Mouse (Mus musculus) urinary bladder, adult 2 months (tissue): ENCODE measurements around the gene Nudt5. TPM values are rescaled to one million over a fixed set of nuclear protein-coding genes. Genes with fewer than 3 reads are reported as not detected.
A peak's percentile ranks its signal among the peaks of the same experiment; 100 is the strongest.
"Not testable (repeated sequence)": the region's sequence is repeated elsewhere in the genome, so short reads cannot be mapped to it uniquely, and the experiment has no call there.

Experiments used
- DNase-seq: peaks from one replicate; pipeline ENCODE4 v3.0.0; 2022; ENCODE audit warnings: low spot score
- polyA plus RNA-seq: library from polyadenylated mRNA; depleted of rRNA; stranded (reverse); fragments of >200 nt; gene quantifications from 2 replicates; pipeline ENCODE4 v1.2.3, GENCODE M21; 2012; rRNA removed

The Nudt5 gene
- polyA plus RNA-seq = 17.6 and 25.1 TPM in 2 replicates

DNA sequence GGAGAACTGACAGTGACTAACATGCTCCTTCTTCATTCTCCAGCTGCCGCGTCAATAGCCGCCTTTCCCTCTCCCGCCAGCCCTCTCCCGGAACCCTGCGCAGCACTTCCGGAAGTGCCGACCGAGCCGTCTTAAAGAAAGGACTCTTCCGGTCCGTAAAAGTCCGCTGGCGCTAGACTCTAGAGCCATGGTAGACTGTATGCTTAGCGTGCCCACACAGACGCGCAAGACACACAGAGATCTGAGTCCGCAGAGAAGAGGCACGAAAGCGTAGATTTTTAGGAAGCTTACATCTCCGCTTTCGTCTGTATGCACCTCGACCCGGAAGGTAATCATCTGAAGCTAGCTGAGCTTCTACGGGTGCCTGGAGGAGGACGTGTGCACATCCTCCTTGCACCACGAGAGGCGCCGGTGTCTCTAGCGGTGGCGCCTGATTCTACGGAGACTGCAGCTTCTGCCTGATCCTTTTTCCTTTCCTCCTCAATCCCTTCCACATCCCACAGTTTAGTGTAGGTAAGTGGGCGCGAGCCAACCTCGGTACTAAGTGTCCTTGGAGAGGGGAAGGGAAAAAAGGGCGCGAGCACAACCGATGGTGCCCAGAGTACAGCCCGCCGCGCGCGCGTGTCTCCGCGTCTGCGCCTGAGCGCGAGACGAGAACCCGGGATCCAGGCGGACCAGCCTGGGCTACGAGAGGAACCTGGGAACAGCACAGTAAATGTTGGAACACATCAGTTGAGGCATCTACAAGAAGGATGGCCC lies at the start of gene Nudt5, which contains the start of gene Cdc123:
Gene Nudt5, plus strand, starts transcription at position 147 of the 759 bp plus-strand sequence.
Gene Cdc123, minus strand, starts transcription at position 292 of the 759 bp plus-strand sequence.
- DNase-seq = peak; percentile 75

DNA sequence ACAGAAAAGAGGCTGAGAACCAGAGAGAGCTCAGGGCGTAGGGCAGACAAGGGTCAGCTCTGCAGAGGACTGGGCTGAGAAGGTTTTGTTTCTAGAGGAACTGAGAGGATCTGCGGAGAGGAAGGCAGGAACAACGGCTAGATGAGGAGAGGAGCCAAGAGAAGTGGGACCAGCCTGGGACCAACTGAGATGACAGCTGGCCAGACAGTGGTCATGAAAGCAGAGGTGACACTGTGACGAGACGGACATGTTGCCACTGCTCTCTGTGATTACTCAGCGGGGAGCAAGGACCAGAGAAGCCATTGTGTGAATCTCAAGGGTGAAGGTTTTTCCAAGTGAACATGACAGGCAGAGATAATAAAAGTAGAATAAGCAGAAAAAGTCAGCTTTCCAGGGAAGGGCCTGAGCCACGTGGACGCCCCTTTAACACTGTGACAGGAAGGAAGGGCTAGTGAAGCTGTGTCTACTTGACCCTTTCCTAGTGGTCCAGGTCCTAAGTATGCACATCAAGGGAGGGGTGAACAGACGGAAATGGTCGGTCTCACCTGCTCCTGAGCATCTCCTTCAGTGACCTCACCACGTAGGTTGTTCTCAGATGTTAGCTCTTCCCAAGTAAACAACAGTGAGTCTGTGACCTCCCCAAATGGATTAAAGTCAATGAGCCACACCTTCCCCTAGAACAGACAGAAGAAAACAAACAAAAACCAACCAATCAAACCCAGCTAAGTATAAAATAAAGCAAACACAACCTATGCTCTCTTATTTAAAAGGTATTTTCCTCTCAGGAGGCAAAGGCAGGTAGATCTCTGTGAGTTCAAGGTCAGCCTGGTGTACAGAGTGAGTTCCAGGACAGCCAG lies 46.8 kb upstream of the Nudt5 start:
- no peak for DNase-seq

GRCm38 (mm10) chr2:5801182-5801640 lies 43.6 kb upstream of the Nudt5 start:
- DNase-seq = no peak

DNA sequence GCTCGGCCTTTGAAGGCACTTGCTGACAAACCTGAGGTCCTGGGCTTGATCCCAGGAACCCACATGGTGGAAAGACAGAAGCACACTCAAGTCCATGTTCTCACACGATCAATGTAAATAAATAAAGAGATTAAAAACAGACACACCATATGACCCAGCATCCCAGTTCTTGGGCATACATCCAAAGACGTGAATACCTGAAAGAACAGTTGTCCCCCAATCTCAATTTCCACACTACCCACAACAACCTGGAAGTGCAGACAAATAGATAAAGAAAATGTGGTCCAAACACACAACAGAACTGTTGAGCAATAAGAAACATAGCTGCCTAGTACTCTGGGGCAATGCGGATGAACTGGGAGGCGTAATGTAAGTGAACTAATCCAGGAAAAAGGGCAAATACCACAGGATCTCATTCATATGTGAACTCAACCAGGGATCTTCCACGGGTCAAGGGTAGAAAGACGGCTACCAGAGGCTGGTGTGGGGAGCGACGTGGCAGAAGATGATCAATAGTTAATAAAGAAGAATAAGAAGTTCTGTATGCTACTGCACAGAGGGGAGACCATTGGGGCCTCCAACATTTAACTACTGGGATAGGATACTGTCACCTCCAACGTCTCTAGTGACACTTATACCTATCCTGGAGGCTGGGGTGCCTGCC lies 42.8 kb upstream of the Nudt5 start:
- no peak for DNase-seq

DNA sequence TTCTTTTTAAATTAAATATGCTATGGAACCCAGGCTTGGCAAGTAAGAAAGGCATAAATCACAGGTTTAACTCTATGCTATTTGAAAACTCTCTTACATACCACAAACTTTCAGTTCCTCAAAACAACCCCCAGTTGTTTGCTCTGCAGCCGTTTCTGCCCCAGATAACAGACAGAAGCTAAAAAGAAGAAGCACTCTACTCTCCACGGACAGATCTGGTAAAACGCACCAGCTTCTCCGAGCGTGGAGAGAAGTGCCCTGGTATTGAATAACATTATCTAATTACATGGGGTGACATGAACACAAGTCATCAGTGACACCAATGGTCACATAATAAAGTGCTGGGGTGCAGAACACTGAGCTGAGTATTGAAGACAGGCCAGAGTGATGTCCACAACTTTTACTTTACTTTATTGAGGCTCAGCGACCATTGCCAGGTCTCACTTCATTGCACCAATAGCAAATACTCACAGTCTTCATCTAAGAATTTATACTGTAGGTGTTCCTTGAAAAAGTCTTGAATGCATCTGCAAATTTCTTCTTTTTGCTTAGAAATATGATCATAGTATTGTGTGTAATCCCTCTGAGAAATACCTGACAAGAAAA lies 40.3 kb upstream of the Nudt5 start:
- DNase-seq = no peak

GRCm38 (mm10) chr2:5805228-5805627 lies 39.6 kb upstream of the Nudt5 start:
- no peak for DNase-seq

DNA sequence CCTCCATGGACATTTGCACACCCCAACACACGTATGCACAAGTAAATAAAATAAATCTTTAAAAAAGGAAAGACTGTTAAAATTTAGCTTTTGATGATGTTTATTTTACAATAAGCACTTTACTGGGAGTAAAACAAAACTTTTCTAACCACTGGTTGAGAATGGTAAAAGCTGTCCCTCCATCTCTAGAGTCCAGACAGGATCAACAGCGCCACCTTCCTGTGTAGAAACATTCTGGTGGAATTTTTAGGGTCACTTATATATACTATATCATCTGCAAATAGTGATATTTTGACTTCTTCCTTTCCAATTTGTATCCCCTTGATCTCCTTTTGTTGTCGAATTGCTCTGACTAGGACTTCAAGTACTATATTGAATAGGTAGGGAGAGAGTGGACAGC lies 38.6 kb upstream of the Nudt5 start:
- not testable (repeated sequence) for DNase-seq

DNA sequence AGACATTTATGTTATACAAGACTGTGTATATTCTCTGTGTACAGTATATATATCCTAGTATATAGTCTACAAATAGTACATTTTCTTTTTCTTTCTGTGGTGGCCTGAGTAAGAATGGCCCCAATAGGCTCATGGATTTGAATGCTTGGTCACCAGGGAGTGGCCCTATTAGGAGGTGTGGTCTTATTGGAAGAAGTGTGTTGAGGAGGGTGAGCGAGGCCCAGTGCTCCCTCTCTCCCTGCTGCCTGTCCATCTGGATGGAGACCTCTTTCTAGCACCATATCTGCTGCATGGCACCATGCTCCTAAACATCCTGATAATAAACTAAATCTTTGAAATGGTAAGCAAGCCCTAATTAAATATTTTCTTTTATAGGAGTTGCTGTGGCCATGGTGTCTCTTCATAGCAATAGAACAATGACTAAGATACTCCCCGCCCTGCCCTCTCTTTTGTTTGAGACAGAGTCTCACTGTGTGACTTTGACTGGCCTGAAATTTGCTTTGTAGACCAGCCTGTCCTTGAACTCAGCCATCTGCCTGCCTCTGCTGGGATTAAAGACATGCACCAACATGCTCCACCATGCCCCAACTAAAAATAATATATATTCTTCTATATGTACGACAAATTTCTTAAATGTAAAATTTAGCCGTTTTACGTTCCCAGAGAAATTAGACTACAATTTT lies 34.6 kb upstream of the Nudt5 start:
- no peak for DNase-seq

GRCm38 (mm10) chr2:5811235-5811782 lies 33.5 kb upstream of the Nudt5 start:
- DNase-seq = no peak

GRCm38 (mm10) chr2:5821264-5821663 lies 23.6 kb upstream of the Nudt5 start:
- DNase-seq = no peak

DNA sequence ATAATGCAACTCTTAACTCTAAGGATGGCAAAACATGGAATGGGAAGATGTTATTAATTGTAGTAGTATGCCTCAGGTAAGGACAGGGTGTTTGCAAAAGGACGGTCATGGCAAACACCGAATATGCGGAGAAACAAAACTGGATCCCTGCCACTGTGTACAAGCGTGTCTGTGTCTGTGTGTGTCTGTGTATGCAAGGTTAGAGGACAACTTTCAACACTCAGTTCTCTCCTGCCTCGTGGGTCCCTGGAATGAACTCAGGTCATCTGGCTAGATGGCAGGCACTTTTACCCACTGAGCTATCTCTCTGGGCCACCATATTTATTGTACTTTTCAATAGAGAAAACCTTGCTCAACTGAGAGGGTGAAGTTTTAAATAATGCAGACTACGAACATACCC lies 22.4 kb upstream of the Nudt5 start:
- DNase-seq = no peak

DNA sequence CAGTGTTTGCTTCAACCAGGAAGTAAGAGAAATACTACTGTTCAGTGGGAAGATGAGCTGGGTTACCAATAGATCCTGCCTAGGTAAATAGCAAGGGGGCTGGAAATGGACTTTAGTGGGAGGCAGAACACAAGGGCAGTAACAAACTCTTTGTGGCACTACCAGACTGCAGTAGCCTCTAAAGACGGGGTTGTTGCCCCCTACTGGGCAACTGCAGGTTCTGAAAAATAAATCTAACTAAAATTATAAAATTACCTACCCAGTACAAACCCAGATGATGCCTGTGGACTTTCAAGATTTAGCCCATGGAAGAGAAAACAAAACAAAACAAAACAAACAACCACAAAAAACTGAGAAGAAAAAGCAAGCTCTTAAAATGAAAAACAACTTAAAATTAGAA lies 20.6 kb upstream of the Nudt5 start:
- no peak for DNase-seq

DNA sequence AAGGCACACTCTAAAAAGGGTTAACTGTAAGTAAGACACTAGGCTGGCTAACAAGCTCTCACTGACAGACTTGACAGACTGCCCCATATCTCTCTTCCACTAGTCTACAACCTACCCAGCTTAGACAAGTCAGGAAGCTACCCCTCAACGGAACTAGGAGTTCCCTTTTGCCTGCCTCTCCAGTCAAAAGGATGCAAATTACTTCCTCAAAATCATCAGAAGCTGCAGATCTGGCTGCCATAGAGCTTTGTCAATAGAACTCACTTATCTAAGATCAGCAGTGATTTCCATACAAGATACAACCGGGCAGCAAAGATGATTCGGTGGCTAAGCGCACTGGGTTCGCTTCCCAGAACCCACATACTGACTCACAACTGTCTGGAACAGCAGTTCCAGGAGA lies 20.1 kb upstream of the Nudt5 start:
- DNase-seq = no peak

DNA sequence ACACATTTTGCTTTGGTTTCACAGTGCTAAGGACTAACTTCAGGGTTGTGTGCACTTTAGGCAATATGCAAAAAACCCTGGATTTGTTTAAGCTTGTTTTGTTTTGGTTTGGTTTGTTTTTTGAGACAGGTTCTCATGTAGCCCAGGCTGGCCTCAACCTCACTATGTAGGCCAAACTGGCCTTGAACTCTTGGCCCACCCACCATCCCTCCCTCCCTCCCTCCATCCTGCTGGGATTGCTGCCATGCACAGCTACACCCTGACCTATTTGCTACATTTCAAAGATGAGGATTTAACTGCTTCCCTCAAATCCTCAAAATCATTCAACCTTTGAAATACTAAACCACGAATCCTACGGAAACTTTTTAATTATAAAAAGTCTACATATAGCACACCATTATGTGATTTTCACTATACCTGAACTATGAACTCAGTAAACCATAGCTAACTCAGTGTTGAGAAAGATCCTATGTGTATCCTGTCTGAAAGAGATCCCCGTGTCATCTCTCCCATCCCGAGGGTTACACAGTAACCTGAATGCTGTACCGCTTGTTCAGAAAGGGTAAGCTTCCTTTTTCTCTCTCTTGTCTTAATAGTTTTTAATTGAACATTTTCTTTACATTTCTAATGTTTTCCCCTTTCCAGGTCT lies 19.4 kb upstream of the Nudt5 start:
- no peak for DNase-seq

DNA sequence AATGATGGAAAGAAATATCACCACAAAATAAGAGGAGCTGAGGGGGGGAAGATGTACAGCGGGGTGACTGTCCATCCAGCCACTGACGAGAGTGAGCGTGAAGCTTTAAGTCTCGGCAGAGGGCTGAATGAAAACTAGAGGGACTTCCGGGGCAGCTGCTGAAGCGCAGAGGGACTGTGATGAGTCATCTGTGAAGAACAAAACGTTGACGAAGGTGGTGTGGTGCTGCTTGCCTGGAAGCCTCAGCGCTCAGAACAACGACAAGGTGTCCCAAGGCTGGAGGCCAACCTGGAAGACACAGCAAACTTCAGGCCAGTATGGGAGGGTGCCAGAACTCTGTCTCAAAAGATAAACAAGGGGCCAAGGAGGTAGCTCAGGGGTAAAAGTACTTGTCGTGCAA lies 4.0 kb upstream of the Nudt5 start:
- DNase-seq = no peak

- peak; percentile 24 for DNase-seq
Observed at GRCm38 (mm10) chr2:5844181-5844872, 492 bp upstream of the Nudt5 start.

GRCm38 (mm10) chr2:5845826-5846225 lies 1.0 kb downstream of the Nudt5 start:
- no peak for DNase-seq

- DNase-seq = no peak
Observed at GRCm38 (mm10) chr2:5851116-5851515, 6.3 kb downstream of the Nudt5 start.

DNA sequence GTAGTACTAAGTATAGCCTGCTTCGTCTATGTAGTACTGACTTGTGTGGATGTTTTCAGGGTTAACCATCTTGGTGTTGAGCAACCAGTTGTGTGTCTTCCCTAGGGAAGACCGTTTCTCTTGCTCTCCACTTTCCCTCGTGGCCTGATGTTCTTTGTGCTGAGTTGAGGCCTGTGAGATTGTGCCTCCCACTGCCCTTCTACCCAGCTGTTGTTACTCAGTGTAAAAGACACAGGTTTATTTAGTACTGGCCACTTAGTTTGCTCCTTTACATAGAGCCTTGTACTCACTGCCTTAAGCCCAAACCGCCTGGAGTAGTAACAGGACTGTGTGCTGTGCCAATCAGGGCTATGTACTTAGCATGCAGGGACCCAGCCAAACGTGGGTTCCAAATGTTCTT lies 7.0 kb downstream of the Nudt5 start:
- no peak for DNase-seq

DNA sequence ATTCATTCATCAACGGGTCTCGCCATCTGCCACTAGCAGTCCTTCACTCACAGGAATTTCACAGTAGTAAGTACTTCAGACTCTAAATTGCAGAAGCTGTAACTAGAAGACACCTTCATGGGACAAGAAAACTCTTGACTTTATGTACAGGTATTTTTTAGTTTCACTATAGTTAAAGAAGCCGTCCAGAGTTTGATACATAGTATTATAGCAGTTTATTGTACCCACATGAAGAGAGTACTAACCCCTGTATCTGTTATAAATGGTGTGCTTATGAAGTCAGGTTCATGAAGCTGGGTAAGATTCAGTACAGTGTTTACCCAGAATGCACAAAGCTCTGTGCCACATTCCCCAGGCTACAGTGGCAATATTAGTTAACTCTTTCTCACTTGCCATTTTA lies 18.0 kb downstream of the Nudt5 start, which contains the start of gene Gm13199:
Gene Gm13199, minus strand, starts transcription at position 101 of the 400 bp plus-strand sequence.
- DNase-seq = no peak
